Mouse (Mus musculus) intestine, embryonic 16.5 days (tissue): ENCODE data around the gene Il25. TPM values are rescaled to one million over a fixed set of nuclear protein-coding genes. Genes with fewer than 3 reads are reported as not detected.
"Not testable (repeated sequence)": the region's sequence is repeated elsewhere in the genome, so short reads cannot be mapped to it uniquely, and the experiment has no call there.

Source experiments
- ATAC-seq: fragments of 200-750 bp; cut with Nextera tagmentation; 2 replicates; pipeline ENCODE4 v1.8.0; 2017; ENCODE audit warnings: moderate TSS enrichment, moderate library complexity
- H3K27ac ChIP-seq: fragments of 300-500 bp; sonication (generic); 2 replicates; pipeline ENCODE4 v1.5.1; 2014; ENCODE audit warnings: mild to moderate bottlenecking, low read length
- H3K27me3 ChIP-seq: fragments of 300-500 bp; sonication (generic); replicated peaks from 2 replicates; pipeline ENCODE4 v1.6.1; 2014; ENCODE audit warnings: low read length, control low read depth, mixed read lengths; ENCODE audit not compliant: control insufficient read depth, insufficient read depth
- H3K36me3 ChIP-seq: fragments of 300-500 bp; sonication (generic); 2 replicates; pipeline ENCODE4 v1.6.1; 2014; ENCODE audit warnings: low read length, control low read depth; ENCODE audit not compliant: control insufficient read depth, insufficient read depth
- H3K4me1 ChIP-seq: fragments of 300-500 bp; sonication (generic); 2 replicates; pipeline ENCODE4 v1.6.1; 2014; ENCODE audit warnings: low read length, control low read depth, mixed read lengths; ENCODE audit not compliant: control insufficient read depth, insufficient read depth
- H3K4me2 ChIP-seq: fragments of 300-500 bp; sonication (generic); 2 replicates; pipeline ENCODE4 v1.6.1; 2014; ENCODE audit warnings: low read depth, low read length, control low read depth
- H3K4me3 ChIP-seq: fragments of 300-500 bp; sonication (generic); 2 replicates; pipeline ENCODE4 v1.5.1; 2014; ENCODE audit warnings: mild to moderate bottlenecking, low read length
- H3K9ac ChIP-seq: fragments of 300-500 bp; sonication (generic); 2 replicates; pipeline ENCODE4 v1.6.1; 2014; ENCODE audit warnings: low read depth, low read length
- H3K9me3 ChIP-seq: fragments of 300-500 bp; sonication (generic); 2 replicates; pipeline ENCODE4 v1.6.1; 2016; ENCODE audit warnings: low read length, control low read depth; ENCODE audit not compliant: control insufficient read depth
- WGBS: fragments of 180-500 bp; shearing (Covaris S2); extraction: QIAGEN DNeasy Blood & Tissue Kit; methylation state at CpG from one replicate; pipeline ENCODE4 v1.1.7; 2014; 5-methylcytosine and 5-hydroxymethylcytosine counted together
- polyA plus RNA-seq: library from polyadenylated mRNA; unstranded; fragments of >200 nt; fragmentation: Nextera tagmentation; extraction: Ambion mirVana; gene quantifications from 2 replicates; pipeline ENCODE4 v1.2.1, GENCODE M21; 2015

Il25 gene
- polyA plus RNA-seq, 1 experiment from 2014 or later, result not detected

DNA sequence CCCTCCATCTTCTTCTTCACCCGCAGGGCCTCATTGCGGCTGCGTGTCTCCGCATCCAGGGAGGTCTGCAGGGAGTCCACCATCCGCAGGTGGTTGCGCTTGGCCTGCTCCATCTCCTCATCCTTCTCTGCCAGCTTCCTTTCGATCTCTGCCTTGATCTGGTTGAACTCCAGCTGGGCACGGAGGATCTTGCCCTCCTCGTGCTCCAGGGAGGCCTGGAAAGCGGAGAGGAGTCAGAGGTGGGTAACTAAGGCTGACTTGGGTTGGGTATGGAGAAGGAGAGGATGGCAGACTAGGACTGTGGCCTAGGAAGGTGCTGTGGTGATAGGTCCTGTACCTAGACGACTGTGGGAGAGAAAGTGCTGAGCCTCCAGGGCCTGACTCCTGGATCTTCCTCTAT is 14.5 kb downstream of the Il25 start:
- H3K4me3 ChIP-seq, ATAC-seq, H3K4me1 ChIP-seq, H3K4me2 ChIP-seq, H3K27me3 ChIP-seq, H3K36me3 ChIP-seq, H3K9ac ChIP-seq, H3K9me3 ChIP-seq, H3K27ac ChIP-seq: not testable (repeated sequence)
- WGBS, result 89% methylated on average over 10 of the region's 11 CpGs

DNA sequence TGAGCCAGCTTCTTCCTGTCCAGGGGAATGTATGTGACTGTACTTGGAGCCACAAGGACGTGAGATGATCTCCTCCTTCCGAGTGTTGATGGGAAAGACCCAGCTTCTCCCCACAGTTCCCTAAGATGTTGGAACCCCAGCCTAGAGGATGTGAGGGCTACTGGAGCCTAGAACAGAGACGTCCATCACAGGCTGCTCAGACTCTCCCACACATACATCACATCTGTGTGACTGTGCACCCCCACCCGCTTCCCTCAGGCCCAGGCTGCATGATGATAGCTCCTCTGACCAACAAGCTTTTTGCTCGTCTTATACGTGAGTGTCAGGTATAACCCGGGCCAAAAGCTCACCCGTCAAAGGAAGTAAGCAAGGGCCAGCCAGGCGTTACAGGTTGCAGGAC is 16.3 kb downstream of the Il25 start:
- Histone ChIP-seq H3K27ac (no peak overlapping the region), H3K27me3 (no peaks in the 10 kb centered on the region), H3K4me2 (no peak overlapping the region), H3K9ac (no peak overlapping the region), H3K4me3 (no peak overlapping the region), H3K36me3 (no peaks in the 10 kb centered on the region), H3K4me1 (no peaks in the 10 kb centered on the region), H3K9me3 (no peaks in the 10 kb centered on the region)
- ATAC-seq, result no peak
- WGBS, result 87% methylated on average over 9 of the region's 9 CpGs

DNA sequence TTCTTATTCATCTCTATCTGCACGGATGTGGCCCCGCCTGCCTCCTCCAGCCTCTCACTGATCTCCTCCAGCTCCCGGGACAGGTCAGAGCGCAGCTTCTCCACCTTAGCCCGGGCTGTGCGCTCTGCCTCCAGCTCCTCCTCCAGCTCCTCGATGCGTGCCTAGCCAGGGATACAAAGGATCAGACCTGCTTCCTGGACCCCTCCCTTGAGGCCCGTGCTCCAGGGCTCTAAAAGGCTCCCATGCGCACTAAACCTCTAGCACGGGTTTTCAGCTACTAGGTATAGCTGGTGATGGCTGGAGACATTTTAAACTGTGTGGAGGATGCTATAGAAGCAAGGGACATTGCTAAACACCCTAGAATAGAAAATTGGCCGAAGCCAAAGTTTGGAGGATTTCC is 18.0 kb downstream of the Il25 start:
- Histone ChIP-seq H3K27me3 (no peaks in the 10 kb centered on the region), H3K27ac (no peak overlapping the region), H3K4me2 (no peak overlapping the region), H3K9me3 (no peaks in the 10 kb centered on the region), H3K4me3 (no peak overlapping the region), H3K36me3 (no peaks in the 10 kb centered on the region), H3K4me1 (no peaks in the 10 kb centered on the region), H3K9ac (no peak overlapping the region)
- no peak for ATAC-seq
- 57% methylated on average over 12 of the region's 12 CpGs for WGBS

DNA sequence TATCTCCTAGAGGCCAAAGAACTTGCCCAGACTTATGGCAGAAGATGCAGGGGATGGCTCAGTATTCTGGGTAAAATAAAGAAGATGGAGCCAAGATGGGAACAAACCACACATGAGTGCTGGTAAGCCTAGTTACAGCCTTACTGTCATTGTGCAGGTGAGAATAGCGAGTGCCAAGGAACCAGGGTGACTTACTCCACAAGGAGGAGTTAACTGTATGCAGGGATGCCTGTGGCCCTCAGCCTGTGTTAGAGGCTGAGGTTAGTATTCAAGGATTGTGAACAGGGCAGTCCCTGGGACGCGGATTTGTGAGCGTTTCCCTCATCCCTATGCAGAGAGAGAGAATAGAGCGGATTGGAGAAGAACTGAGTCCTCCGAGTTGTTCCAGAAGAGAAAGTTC is 19.1 kb downstream of the Il25 start:
- Histone ChIP-seq H3K36me3 (no peaks in the 10 kb centered on the region), H3K9ac (no peak overlapping the region), H3K27me3 (no peaks in the 10 kb centered on the region), H3K4me1 (no peaks in the 10 kb centered on the region), H3K27ac (no peak overlapping the region), H3K4me2 (no peak overlapping the region), H3K4me3 (no peak overlapping the region), H3K9me3 (no peaks in the 10 kb centered on the region)
- 76% methylated on average over 6 of the region's 6 CpGs for WGBS
- no peak for ATAC-seq

DNA sequence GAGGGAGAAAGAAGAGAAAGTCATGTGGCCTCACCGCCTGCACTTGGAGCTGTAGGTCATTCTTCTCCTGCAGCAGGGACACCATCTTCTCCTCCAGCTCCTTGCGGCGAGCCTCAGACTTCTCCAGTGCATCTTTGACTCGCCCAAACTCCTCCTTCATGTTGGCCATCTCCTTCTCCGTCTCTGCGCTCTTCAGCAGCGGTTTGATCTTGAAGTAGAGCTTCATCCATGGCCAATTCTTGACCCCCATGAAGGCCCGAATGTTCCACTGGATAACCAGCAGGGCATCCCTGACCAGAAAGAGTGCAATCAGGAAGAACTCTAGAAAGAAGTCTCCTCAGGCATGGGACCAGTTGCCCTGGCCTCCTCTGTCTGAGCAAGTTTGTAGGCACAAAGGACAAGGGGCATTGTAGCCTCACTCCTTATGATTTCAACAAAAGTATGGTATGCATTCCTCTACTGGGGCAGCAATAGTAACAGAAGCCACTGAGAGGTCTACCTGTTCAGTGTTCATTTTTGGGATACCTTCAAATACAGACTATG is 21.2 kb downstream of the Il25 start:
- no peak overlapping the region for H3K4me2 ChIP-seq
- 89% methylated on average over 8 of the region's 8 CpGs for WGBS
- no peak for ATAC-seq

DNA sequence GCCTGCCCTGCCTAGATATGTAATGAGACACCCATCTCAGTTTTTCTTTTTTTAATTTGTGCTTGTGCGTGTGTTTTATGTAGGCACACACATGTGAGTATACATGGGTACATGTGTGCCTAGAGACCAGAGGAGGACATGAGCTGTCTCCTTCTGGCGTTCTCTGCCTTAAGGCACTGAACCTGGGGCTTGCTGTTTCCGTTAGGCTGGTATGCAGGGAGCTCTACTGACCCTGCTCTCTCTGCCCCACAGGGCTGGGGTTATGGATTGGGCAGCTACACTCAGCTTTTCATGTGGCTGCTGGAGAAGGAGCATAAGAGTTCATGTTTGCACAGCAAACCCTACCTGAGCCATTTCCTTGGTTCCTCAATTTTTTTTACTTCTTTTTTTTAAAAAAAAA is 22.0 kb downstream of the Il25 start:
- no peaks in the 10 kb centered on the region for H3K27me3 ChIP-seq
- no peak overlapping the region for H3K4me2 ChIP-seq
- 73% methylated on average over 3 of the region's 3 CpGs for WGBS
- H3K9ac ChIP-seq, result no peak overlapping the region
- H3K9me3 ChIP-seq, result no peaks in the 10 kb centered on the region
- H3K4me1 ChIP-seq, result no peaks in the 10 kb centered on the region
- no peaks in the 10 kb centered on the region for H3K36me3 ChIP-seq
- ATAC-seq, result no peak
- no peak overlapping the region for H3K4me3 ChIP-seq
- no peak overlapping the region for H3K27ac ChIP-seq

More for the DNA sequence above, 21.2 kb downstream of the Il25 start:
- Histone ChIP-seq H3K9ac (no peak overlapping the region), H3K27ac (no peak overlapping the region), H3K9me3 (no peaks in the 10 kb centered on the region), H3K36me3 (no peaks in the 10 kb centered on the region), H3K27me3 (no peaks in the 10 kb centered on the region), H3K4me1 (no peaks in the 10 kb centered on the region), H3K4me3 (no peak overlapping the region)

DNA sequence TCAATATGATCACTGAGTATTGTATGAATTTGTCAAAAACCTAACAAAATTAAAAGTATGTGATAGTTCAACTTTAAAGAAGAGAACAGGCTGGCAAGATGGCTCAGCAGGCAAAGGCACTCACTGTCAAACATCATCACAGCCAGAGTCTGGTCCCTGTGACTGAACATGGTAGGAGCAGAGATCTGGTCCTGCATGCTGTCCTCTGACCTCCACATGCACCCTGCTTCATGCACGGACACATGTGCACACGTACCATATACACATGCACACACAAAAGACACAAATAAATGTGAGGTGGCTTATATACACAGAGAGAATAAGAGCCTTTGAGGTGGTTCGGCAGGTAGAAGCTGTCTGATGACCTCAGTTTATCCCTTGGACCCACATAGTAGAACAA is 23.0 kb downstream of the Il25 start:
- 81% methylated on average over 3 of the region's 3 CpGs for WGBS
- H3K4me3 ChIP-seq, result no peak overlapping the region

DNA sequence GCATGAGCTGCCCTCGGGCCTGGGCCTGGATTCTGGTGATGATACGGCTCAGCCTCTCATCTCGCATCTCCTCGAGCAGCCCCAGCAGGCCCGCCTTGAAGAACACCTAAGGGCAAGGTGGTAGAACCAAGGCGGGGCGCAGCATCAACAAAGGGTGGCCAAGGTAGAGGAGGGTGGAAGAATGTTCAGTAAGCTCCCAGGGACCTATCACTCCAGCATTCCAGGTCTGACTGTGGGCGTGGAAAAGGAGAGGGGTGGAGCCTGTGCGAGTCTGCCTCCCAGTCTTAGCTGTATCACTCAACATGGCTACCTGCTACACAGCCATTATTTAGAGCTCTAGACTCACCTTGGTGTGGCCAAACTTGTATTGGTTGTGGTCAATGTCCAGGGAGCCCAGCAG is 24.0 kb downstream of the Il25 start:
- Histone ChIP-seq H3K4me3 (no peak overlapping the region), H3K27ac (no peak overlapping the region), H3K4me1 (no peaks in the 10 kb centered on the region), H3K9ac (no peak overlapping the region), H3K36me3 (no peaks in the 10 kb centered on the region), H3K27me3 (no peaks in the 10 kb centered on the region), H3K4me2 (no peak overlapping the region), H3K9me3 (no peaks in the 10 kb centered on the region)
- 83% methylated on average over 9 of the region's 9 CpGs for WGBS
- ATAC-seq, result no peak

More for the DNA sequence above, 23.0 kb downstream of the Il25 start:
- Histone ChIP-seq H3K9ac (no peak overlapping the region), H3K27ac (no peak overlapping the region), H3K4me2 (no peak overlapping the region), H3K9me3 (no peaks in the 10 kb centered on the region), H3K36me3 (no peaks in the 10 kb centered on the region), H3K27me3 (no peaks in the 10 kb centered on the region), H3K4me1 (no peaks in the 10 kb centered on the region)
- ATAC-seq, result no peak

DNA sequence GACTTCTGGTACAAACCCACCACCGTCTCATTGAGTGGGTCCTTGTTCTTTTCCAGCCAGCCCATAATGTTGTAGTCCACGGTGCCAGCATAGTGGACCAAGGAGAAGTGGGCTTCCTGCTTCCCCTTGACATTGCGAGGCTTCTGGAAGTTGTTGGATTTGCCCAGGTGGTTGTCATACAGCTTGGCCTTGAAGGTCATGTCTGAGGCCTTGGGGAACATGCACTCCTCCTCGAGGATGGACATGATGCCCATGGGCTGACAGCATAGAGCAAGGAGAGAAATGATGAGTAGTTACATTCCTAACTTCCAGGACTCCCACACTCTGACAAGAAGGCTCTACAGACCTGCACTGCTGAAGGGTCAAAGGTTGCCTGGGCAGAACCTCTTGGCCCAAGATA is 26.0 kb downstream of the Il25 start:
- no peak for ATAC-seq
- no peaks in the 10 kb centered on the region for H3K9me3 ChIP-seq
- H3K4me3 ChIP-seq, result no peak overlapping the region
- no peaks in the 10 kb centered on the region for H3K27me3 ChIP-seq
- H3K36me3 ChIP-seq, result no peaks in the 10 kb centered on the region
- H3K4me1 ChIP-seq, result no peaks in the 10 kb centered on the region
- 83% methylated on average over 4 of the region's 4 CpGs for WGBS
- no peak overlapping the region for H3K27ac ChIP-seq
- no peak overlapping the region for H3K4me2 ChIP-seq
- no peak overlapping the region for H3K9ac ChIP-seq

DNA sequence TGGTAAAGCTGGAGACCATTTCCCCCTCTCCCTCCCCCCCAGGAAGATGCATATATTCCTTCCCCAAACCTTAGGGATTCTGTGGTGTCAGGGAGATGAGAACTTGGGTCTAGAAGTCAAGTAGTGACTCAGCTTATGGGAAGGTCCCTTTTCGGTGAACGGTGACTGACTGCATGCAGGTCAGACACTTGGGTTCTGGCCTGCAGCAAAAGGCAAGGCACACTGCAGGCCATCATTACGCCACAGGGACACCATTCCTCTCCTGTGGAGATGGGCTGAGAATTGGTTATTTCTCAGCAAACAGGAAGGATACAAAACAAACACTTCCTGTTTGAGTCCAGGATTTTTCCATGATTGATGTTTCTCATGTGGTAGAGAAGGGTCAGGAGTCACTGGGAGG is 26.7 kb downstream of the Il25 start:
- H3K36me3 ChIP-seq, result no peaks in the 10 kb centered on the region
- H3K9me3 ChIP-seq, result no peaks in the 10 kb centered on the region
- 84% methylated on average over 3 of the region's 3 CpGs for WGBS
- H3K4me1 ChIP-seq, result no peaks in the 10 kb centered on the region
- H3K9ac ChIP-seq, result no peak overlapping the region
- no peak overlapping the region for H3K4me3 ChIP-seq
- H3K4me2 ChIP-seq, result no peak overlapping the region
- no peaks in the 10 kb centered on the region for H3K27me3 ChIP-seq
- ATAC-seq, result no peak
- H3K27ac ChIP-seq, result no peak overlapping the region
